Comparison of ENCODE assay signal across 8 mouse cellular contexts in genomic region chr11:119991338-119991678, GRCm38 (mm10). TPM values are rescaled to one million over a fixed set of nuclear protein-coding genes. Genes with fewer than 3 reads are reported as not detected.
DNase-seq lines count a peak whose midpoint lies in the region; ATAC-seq and TF ChIP-seq lines count a peak whose summit lies in the region.

No protein-coding gene starts in this region.

- ATAC-seq in forebrain, embryonic 16.5 days, result peak; percentile 82
- ATAC-seq in lung, embryonic 16.5 days (ENCODE audit: low read depth), result peak; percentile 79

- no peaks in the 10 kb centered on the region for H3K9me3 ChIP-seq in forebrain, embryonic 16.5 days (ENCODE audit: control insufficient read depth, low read length)
- H3K9me3 ChIP-seq in lung, embryonic 16.5 days (ENCODE audit: control insufficient read depth, low read length), result no peaks in the 10 kb centered on the region

- no peaks in the 10 kb centered on the region for H3K27me3 ChIP-seq in forebrain, embryonic 16.5 days (replicated peaks; ENCODE audit: control insufficient read depth, insufficient read depth, low read length)
- no peaks in the 10 kb centered on the region for H3K27me3 ChIP-seq in lung, embryonic 16.5 days (ENCODE audit: control insufficient read depth, insufficient read depth, low read depth, low read length)

- H3K4me2 ChIP-seq in forebrain, embryonic 16.5 days (ENCODE audit: low read length), result no peak overlapping the region
- H3K4me2 ChIP-seq in lung, embryonic 16.5 days (ENCODE audit: low read depth, low read length), result peak overlapping the region; percentile 25; the same call in 1 of the 2 replicates

- no peak overlapping the region for H3K9ac ChIP-seq in forebrain, embryonic 16.5 days (replicated peaks; ENCODE audit: low read depth, low read length)
- H3K9ac ChIP-seq in lung, embryonic 16.5 days (ENCODE audit: low read length), result 0 out of 2 replicates have a peak overlapping the region, but pooled peaks have one; percentile 25

- no peaks in the 10 kb centered on the region for H3K36me3 ChIP-seq in forebrain, embryonic 16.5 days (ENCODE audit: control insufficient read depth, insufficient read depth)
- H3K36me3 ChIP-seq in lung, embryonic 16.5 days (ENCODE audit: control insufficient read depth, insufficient read depth, low read length), result peaks cover 6% of the 10 kb centered on the region; the same call in 1 of the 2 replicates

- no peak overlapping the region for H3K27ac ChIP-seq in forebrain, embryonic 16.5 days (ENCODE audit: low read length)
- H3K27ac ChIP-seq in layer of hippocampus, adult 2 months, result peak overlapping the region; percentile 92
- H3K27ac ChIP-seq in lung, embryonic 16.5 days (ENCODE audit: low read length), result peak overlapping the region; percentile 53

- peaks cover 24% of the 10 kb centered on the region for H3K4me1 ChIP-seq in forebrain, embryonic 16.5 days (replicated peaks; ENCODE audit: control insufficient read depth, insufficient read depth, low read length)
- peaks cover 35% of the 10 kb centered on the region for H3K4me1 ChIP-seq in lung, embryonic 16.5 days (replicated peaks; ENCODE audit: control insufficient read depth, insufficient read depth, low read length)

- no peak overlapping the region for H3K4me3 ChIP-seq in forebrain, embryonic 16.5 days (replicated peaks; ENCODE audit: low read length)
- peak overlapping the region; percentile 3; the same call in 1 of the 2 replicates for H3K4me3 ChIP-seq in layer of hippocampus, adult 2 months
- no peak overlapping the region for H3K4me3 ChIP-seq in lung, embryonic 16.5 days (ENCODE audit: low read length)

- WGBS in forebrain, embryonic 16.5 days, result 12% methylated on average over 10 of the region's 10 CpGs
- 6% methylated on average over 10 of the region's 10 CpGs for WGBS in lung, embryonic 16.5 days

- peak; percentile 99 for TF ChIP-seq CTCF in layer of hippocampus, adult 2 months (conservative IDR thresholded peaks at IDR 0.05)

- peak; percentile 81 for DNase-seq in ES-CJ7 (ENCODE audit: low read depth, low spot score)
- peak; percentile 74 for DNase-seq in cerebellum, adult 11-12 months
- peak; percentile 92 to 94 for DNase-seq in heart, postnatal 36 days
- peak; percentile 95 to 99 for DNase-seq in layer of hippocampus, adult 2 months (ENCODE audit: low spot score in 2 of 2)
- DNase-seq in ovary, postnatal 10 days (ENCODE audit: low spot score), result peak; percentile 83
- DNase-seq in thymus, postnatal 0 days (ENCODE audit: low spot score), result peak; percentile 91

- intact Hi-C loops in heart, postnatal 36 days (cut with DNase I), result loop anchor here (1.0 to 5.0 kb wide), 3 partner anchors 56 to 489 kb away; no protein-coding TSS in a partner anchor

RNA-seq across cellular contexts. Expression of gene Baiap2, which starts 48.7 kb away (rescaled TPM):
- 36.5 and 38.7 TPM in 2 replicates for polyA plus RNA-seq in forebrain, embryonic 16.5 days (2015; fragmentation: Nextera tagmentation; extraction: Ambion mirVana)
- total RNA-seq in heart, postnatal 36 days (2021), result 10 to 100 TPM in 1 of 2 experiments, 1 to 10 TPM in 1; 4.4 to 12.0 TPM
- total RNA-seq in layer of hippocampus, adult 2 months (2021), result 100 to 1,000 TPM; 244 to 257 TPM
- polyA plus RNA-seq in lung, embryonic 16.5 days (2015; fragmentation: Nextera tagmentation; extraction: Ambion mirVana), result 31.7 and 35.6 TPM in 2 replicates
- 25.1 and 26.3 TPM in 2 replicates for polyA plus RNA-seq in thymus, postnatal 0 days (2015; fragmentation: Nextera tagmentation; extraction: Ambion mirVana)

RNA-seq across cellular contexts. Expression of gene Aatk, which starts 55.7 kb away (rescaled TPM):
- 21.6 and 28.1 TPM in 2 replicates for polyA plus RNA-seq in forebrain, embryonic 16.5 days (2015; fragmentation: Nextera tagmentation; extraction: Ambion mirVana)
- 1 to 10 TPM; 3.8 to 4.4 TPM for total RNA-seq in heart, postnatal 36 days (2021)
- 100 to 1,000 TPM; 196 to 207 TPM for total RNA-seq in layer of hippocampus, adult 2 months (2021)
- 2.0 and 2.2 TPM in 2 replicates for polyA plus RNA-seq in lung, embryonic 16.5 days (2015; fragmentation: Nextera tagmentation; extraction: Ambion mirVana)
- polyA plus RNA-seq in thymus, postnatal 0 days (2015; fragmentation: Nextera tagmentation; extraction: Ambion mirVana), result 0.21 and 0.31 TPM in 2 replicates
